Mouse (Mus musculus) hindbrain, embryonic 16.5 days (tissue): ENCODE results near the gene Slc1a4. TPM values are rescaled to one million over a fixed set of nuclear protein-coding genes. Genes with fewer than 3 reads are reported as not detected.

Experiments used
- ATAC-seq: fragments of 200-750 bp; cut with Nextera tagmentation; 2 replicates; pipeline ENCODE4 v1.8.0; 2017; ENCODE audit warnings: moderate TSS enrichment, moderate library complexity
- H3K27ac ChIP-seq: fragments of 300-500 bp; sonication (generic); 2 replicates; pipeline ENCODE4 v1.5.1; 2014; ENCODE audit warnings: low read depth, mild to moderate bottlenecking, control low read depth, low read length, moderate library complexity
- H3K27me3 ChIP-seq: fragments of 300-500 bp; sonication (generic); replicated peaks from 2 replicates; pipeline ENCODE4 v1.6.1; 2014; ENCODE audit warnings: low read length; ENCODE audit not compliant: control insufficient read depth, insufficient read depth
- H3K36me3 ChIP-seq: fragments of 300-500 bp; sonication (generic); 2 replicates; pipeline ENCODE4 v1.6.1; 2014; ENCODE audit warnings: mild to moderate bottlenecking, low read length, moderate library complexity, mixed read lengths; ENCODE audit not compliant: control insufficient read depth, insufficient read depth
- H3K4me1 ChIP-seq: fragments of 300-500 bp; sonication (generic); 2 replicates; pipeline ENCODE4 v1.6.1; 2014; ENCODE audit warnings: low read depth, low read length; ENCODE audit not compliant: control insufficient read depth, insufficient read depth
- H3K4me2 ChIP-seq: fragments of 300-500 bp; sonication (generic); 2 replicates; pipeline ENCODE4 v1.6.1; 2014; ENCODE audit warnings: mild to moderate bottlenecking, low read length, control low read depth, moderate library complexity
- H3K4me3 ChIP-seq: fragments of 300-500 bp; sonication (generic); 2 replicates; pipeline ENCODE4 v1.5.1; 2014; ENCODE audit warnings: mild to moderate bottlenecking, low read length, control low read depth, moderate library complexity
- H3K9ac ChIP-seq: fragments of 300-500 bp; sonication (generic); 2 replicates; pipeline ENCODE4 v1.6.1; 2014; ENCODE audit warnings: low read depth, mild to moderate bottlenecking, control low read depth, low read length, moderate library complexity
- H3K9me3 ChIP-seq: fragments of 300-500 bp; sonication (generic); 2 replicates; pipeline ENCODE4 v1.6.1; 2014; ENCODE audit warnings: mild to moderate bottlenecking, low read length, moderate library complexity; ENCODE audit not compliant: control insufficient read depth
- WGBS: fragments of 180-500 bp; shearing (Covaris S2); extraction: QIAGEN DNeasy Blood & Tissue Kit; methylation state at CpG from one replicate; pipeline ENCODE4 v1.1.7; 2014; 5-methylcytosine and 5-hydroxymethylcytosine counted together
- polyA plus RNA-seq: library from polyadenylated mRNA; unstranded; fragments of >200 nt; fragmentation: Nextera tagmentation; extraction: Ambion mirVana; gene quantifications from 2 replicates; pipeline ENCODE4 v1.2.1, GENCODE M21; 2015

Slc1a4 gene
- polyA plus RNA-seq, 1 experiment from 2014 or later, result 79.4 TPM

GRCm38 (mm10) chr11:20329711-20330110 lies 2.8 kb downstream of the Slc1a4 start:
- Histone ChIP-seq H3K27ac (no peak overlapping the region), H3K4me1 (peaks cover 27% of the 10 kb centered on the region), H3K9me3 (no peaks in the 10 kb centered on the region), H3K4me3 (peak overlapping the region; percentile 68), H3K27me3 (no peaks in the 10 kb centered on the region), H3K9ac (no peak overlapping the region), H3K36me3 (no peaks in the 10 kb centered on the region), H3K4me2 (peak overlapping the region; percentile 67)
- no peak for ATAC-seq
- 86% methylated on average over 5 of the region's 5 CpGs for WGBS

GRCm38 (mm10) chr11:20328771-20329170 lies 3.7 kb downstream of the Slc1a4 start:
- ATAC-seq, result no peak
- Histone ChIP-seq H3K27ac (0 out of 2 replicates have a peak overlapping the region, but pooled peaks have one; percentile 39), H3K4me2 (no peak overlapping the region; the same call in 1 of the 2 replicates), H3K9me3 (no peaks in the 10 kb centered on the region), H3K4me3 (no peak overlapping the region), H3K27me3 (no peaks in the 10 kb centered on the region), H3K9ac (no peak overlapping the region), H3K36me3 (no peaks in the 10 kb centered on the region; the same call in 1 of the 2 replicates), H3K4me1 (peaks cover 22% of the 10 kb centered on the region)
- WGBS, result 85% methylated on average over 6 of the region's 6 CpGs

GRCm38 (mm10) chr11:20326328-20326995 lies 6.1 kb downstream of the Slc1a4 start:
- no peak overlapping the region for H3K9ac ChIP-seq
- H3K27ac ChIP-seq, result peak overlapping the region; percentile 29; the same call in 1 of the 2 replicates
- H3K36me3 ChIP-seq, result no peaks in the 10 kb centered on the region; the same call in 1 of the 2 replicates
- H3K9me3 ChIP-seq, result no peaks in the 10 kb centered on the region
- whole genome bisulfite sequencing, result 79% methylated on average over 11 of the region's 11 CpGs
- 0 out of 2 replicates have a peak, but pooled peaks have one; percentile 38 for ATAC-seq
- H3K27me3 ChIP-seq, result no peaks in the 10 kb centered on the region
- H3K4me1 ChIP-seq, result peaks cover 23% of the 10 kb centered on the region
- no peak overlapping the region for H3K4me3 ChIP-seq
- H3K4me2 ChIP-seq, result peak overlapping the region; percentile 33; the same call in 1 of the 2 replicates

- no peaks in the 10 kb centered on the region for H3K9me3 ChIP-seq
- no peak overlapping the region for H3K4me3 ChIP-seq
- H3K9ac ChIP-seq, result no peak overlapping the region
- WGBS, result 82% methylated on average over 9 of the region's 9 CpGs
- no peak overlapping the region for H3K27ac ChIP-seq
- H3K27me3 ChIP-seq, result no peaks in the 10 kb centered on the region
- H3K4me1 ChIP-seq, result peaks cover 18% of the 10 kb centered on the region
- H3K4me2 ChIP-seq, result no peak overlapping the region
- no peaks in the 10 kb centered on the region; the same call in 1 of the 2 replicates for H3K36me3 ChIP-seq
- ATAC-seq, result no peak
Observed at GRCm38 (mm10) chr11:20325073-20325694, 7.3 kb downstream of the Slc1a4 start.

GRCm38 (mm10) chr11:20324006-20324405 lies 8.5 kb downstream of the Slc1a4 start:
- Histone ChIP-seq H3K4me1 (peaks cover 12% of the 10 kb centered on the region), H3K9ac (no peak overlapping the region), H3K27me3 (no peaks in the 10 kb centered on the region), H3K27ac (no peak overlapping the region), H3K36me3 (no peaks in the 10 kb centered on the region; the same call in 1 of the 2 replicates), H3K4me2 (no peak overlapping the region), H3K9me3 (no peaks in the 10 kb centered on the region), H3K4me3 (no peak overlapping the region)
- no peak for ATAC-seq
- 86% methylated on average over 3 of the region's 3 CpGs for WGBS

- Histone ChIP-seq H3K9ac (no peak overlapping the region), H3K27ac (no peak overlapping the region), H3K4me3 (no peak overlapping the region), H3K4me1 (peaks cover 7% of the 10 kb centered on the region), H3K4me2 (no peak overlapping the region), H3K9me3 (no peaks in the 10 kb centered on the region), H3K27me3 (no peaks in the 10 kb centered on the region), H3K36me3 (no peaks in the 10 kb centered on the region; the same call in 1 of the 2 replicates)
- 53% methylated on average over 3 of the region's 3 CpGs for WGBS
- no peak for ATAC-seq
Observed at GRCm38 (mm10) chr11:20322366-20322765, 10.1 kb downstream of the Slc1a4 start.

GRCm38 (mm10) chr11:20320661-20321060 lies 11.9 kb downstream of the Slc1a4 start:
- Histone ChIP-seq H3K9me3 (no peaks in the 10 kb centered on the region), H3K4me1 (peaks cover 2% of the 10 kb centered on the region), H3K4me3 (no peak overlapping the region), H3K27ac (no peak overlapping the region), H3K27me3 (no peaks in the 10 kb centered on the region), H3K9ac (no peak overlapping the region), H3K4me2 (no peak overlapping the region), H3K36me3 (no peaks in the 10 kb centered on the region; the same call in 1 of the 2 replicates)
- ATAC-seq, result no peak
- 73% methylated on average over 3 of the region's 3 CpGs for WGBS

- Histone ChIP-seq H3K4me3 (no peak overlapping the region), H3K9me3 (no peaks in the 10 kb centered on the region), H3K4me2 (no peak overlapping the region), H3K36me3 (peaks cover under 1% of the 10 kb centered on the region; the same call in 1 of the 2 replicates), H3K4me1 (peaks cover 2% of the 10 kb centered on the region), H3K27ac (no peak overlapping the region), H3K9ac (no peak overlapping the region), H3K27me3 (no peaks in the 10 kb centered on the region)
- ATAC-seq, result no peak
- 80% methylated on average over 16 of the region's 16 CpGs for WGBS
Observed at GRCm38 (mm10) chr11:20318659-20319454, 13.7 kb downstream of the Slc1a4 start.

- Histone ChIP-seq H3K4me1 (no peaks in the 10 kb centered on the region), H3K4me2 (no peak overlapping the region), H3K4me3 (no peak overlapping the region), H3K36me3 (peaks cover 12% of the 10 kb centered on the region), H3K9me3 (no peaks in the 10 kb centered on the region), H3K9ac (no peak overlapping the region), H3K27me3 (no peaks in the 10 kb centered on the region), H3K27ac (no peak overlapping the region)
- WGBS, result 94% methylated on average over 8 of the region's 8 CpGs
- no peak for ATAC-seq
Observed at GRCm38 (mm10) chr11:20313576-20313975, 18.9 kb downstream of the Slc1a4 start.
